Mouse (Mus musculus) heart, adult 9 months (tissue): ENCODE data around the gene Serpinb5.
"Not testable (repeated sequence)": the region's sequence is repeated elsewhere in the genome, so short reads cannot be mapped to it uniquely, and the experiment has no call there.

Experiments
- DNase-seq, 2 experiments: peaks; one replicate each; pipeline ENCODE4 v3.0.0; 2022; ENCODE audit warnings: low spot score in 2 of 2

The Serpinb5 gene

DNA sequence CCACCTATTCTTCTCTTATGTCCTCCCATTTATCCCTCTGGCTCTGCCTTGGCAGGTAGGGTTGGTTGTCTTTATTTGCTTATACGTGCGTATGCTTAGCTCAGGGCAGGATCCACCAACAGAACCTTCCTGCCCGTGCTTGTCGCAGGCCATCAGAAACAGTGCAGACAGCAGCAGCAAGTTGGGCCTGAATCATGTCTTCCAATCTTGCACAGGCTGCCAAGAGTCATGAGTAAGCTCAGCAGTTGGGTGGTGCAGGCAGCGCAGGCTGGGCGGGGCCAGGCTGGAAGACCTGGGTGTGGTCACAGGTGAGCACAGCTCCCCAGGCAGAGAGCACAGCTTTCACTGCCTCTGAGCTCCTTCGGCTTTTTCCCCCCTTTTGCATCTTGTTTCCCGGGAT is at the start of gene Serpinb5:
Gene Serpinb5, plus strand, starts transcription at position 327 of the 400 bp plus-strand sequence.
- no peak for DNase-seq

DNA sequence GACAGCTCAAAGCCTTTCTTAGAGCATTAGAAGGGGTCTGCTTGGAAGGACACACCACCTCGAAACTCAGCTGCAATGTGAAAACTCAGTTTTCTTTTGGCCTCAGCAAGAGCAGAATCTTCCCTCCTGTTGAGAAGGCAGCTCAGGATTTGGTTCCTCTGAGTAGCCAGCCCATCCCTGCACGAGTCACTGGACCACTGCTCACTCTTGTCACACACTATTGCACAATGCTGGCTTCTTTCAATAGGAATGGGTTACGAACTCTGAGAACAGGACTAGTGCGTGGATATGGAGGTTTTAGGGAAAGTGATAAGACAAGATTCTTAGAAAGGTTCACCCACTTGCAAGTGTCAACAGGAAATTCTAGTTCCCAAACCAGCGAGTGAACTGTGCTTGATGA is 46.1 kb upstream of the Serpinb5 start:
- DNase-seq, result no peak

DNA sequence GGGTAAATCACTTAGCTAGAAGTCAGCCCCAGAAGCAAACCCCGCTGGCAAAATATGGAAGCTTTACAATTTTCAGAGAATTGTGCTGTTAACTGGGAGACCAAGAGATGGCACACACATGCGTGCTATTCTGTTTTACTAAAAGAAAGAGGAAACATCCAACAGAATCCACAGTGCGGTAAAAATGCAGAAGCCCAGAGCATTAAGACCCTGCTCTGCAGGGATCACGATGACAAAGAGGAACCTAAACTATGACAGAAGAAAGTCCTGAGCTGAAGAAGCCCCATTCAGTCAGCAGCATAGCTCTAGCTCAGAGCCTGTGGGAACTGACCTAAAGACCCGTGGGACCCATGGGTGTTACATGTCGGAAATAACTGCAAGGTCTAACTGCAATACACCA is 45.7 kb upstream of the Serpinb5 start:
- DNase-seq, result peak in 1 of 2 experiments; percentile 3

GRCm38 (mm10) chr1:106816766-106817165 is 44.2 kb upstream of the Serpinb5 start:
- no peak for DNase-seq

DNA sequence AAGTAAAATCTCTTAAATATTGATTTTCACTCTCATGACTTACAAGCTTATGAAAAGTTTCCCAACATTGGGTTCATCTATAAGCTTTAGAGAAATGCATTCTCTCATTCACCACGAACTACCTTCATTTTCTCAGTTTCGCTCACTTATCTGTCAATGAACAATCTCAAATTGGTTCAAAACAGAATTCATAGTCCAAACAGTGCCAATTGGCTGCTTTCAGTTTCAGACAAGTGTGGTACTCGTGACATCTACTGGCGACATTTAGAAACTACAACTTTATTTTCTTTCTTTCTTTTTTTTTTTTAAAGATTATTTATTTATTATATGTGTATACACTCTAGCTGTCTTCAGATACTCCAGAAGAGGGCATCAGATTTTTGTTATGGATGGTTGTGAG is 42.6 kb upstream of the Serpinb5 start:
- DNase-seq, result no peak

DNA sequence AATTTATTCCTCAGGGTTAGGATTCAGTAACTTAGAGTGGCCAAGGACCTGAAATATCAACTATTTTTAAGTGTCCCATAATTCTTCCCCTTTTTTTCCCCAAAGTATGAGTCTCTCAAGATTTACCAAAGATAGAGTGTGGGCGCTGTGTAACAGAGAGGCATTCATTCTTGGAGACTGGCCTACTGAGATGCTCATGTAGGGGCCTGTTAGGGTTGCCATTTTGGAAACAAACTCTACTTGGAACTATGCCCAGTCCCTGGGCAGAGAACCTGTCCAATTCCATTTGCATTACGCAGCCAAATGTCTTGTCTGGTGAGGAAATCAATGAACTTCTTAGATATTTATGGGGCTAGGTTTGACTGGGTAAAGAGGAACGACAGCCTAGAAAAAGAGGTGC is 38.7 kb upstream of the Serpinb5 start:
- DNase-seq, result no peak

GRCm38 (mm10) chr1:106828784-106829183 is 32.2 kb upstream of the Serpinb5 start:
- no peak for DNase-seq

DNA sequence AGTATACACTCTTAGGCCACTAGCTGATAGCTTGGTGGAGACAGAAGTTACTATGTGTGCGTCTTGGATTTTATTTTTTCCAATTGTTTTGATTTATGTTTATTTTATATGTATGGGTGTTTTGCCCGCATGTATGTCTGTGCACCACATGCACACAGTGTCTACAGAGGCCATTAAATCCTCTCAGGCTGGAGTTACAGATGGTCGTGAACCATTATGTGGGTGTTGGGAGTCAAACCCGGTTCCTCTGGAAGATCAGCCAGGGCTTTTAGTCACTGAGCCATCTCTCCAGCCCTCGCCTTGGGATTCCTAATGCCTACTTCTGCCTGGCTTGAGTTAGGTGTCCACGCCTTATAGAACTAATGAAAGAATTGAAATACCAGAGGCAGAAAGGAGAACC is 4.6 kb downstream of the Serpinb5 start:
- DNase-seq, result no peak

DNA sequence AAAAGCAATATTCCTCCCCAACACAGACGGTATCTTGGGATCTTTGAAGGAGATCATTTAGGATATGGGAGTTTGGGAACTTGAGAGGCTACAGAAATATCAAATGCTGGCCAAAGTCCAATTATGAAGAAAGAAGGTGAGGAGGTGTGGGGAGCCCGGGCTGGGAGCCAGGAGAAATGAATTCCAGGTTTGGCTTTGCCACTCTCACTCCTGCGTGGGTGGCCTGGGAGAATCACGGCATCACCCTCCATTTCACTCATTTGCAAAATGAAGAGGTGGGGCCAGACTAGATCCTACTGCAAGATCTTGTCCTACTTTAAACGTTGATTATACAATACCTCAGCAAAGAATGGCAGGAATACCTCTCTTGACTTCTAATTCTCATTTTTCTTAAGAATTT is 5.1 kb downstream of the Serpinb5 start:
- DNase-seq, result no peak

DNA sequence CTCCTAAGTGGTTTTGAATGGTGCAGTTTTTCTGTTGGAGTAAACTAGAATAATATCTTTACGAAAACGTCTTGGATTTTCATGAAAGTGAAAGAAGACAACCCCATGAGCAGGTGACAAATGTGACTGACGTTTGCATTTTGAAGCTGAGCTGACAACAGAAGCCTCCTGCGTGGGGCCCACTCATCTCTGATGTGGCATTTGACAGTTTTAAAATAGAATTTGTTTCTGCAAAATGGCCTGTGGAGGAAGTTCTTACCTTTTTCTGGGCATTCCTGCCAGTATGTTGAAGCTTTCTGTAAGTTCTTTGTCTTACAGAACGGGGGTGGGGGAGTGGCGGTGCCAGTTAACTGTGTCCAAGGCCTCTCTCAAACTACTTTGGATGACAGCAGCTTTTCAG is 5.8 kb downstream of the Serpinb5 start:
- no peak for DNase-seq

GRCm38 (mm10) chr1:106869986-106870385 is 9.0 kb downstream of the Serpinb5 start:
- DNase-seq, result no peak

GRCm38 (mm10) chr1:106875193-106875886 is 14.4 kb downstream of the Serpinb5 start:
- DNase-seq, result no peak

GRCm38 (mm10) chr1:106876147-106876546 is 15.2 kb downstream of the Serpinb5 start:
- no peak for DNase-seq

DNA sequence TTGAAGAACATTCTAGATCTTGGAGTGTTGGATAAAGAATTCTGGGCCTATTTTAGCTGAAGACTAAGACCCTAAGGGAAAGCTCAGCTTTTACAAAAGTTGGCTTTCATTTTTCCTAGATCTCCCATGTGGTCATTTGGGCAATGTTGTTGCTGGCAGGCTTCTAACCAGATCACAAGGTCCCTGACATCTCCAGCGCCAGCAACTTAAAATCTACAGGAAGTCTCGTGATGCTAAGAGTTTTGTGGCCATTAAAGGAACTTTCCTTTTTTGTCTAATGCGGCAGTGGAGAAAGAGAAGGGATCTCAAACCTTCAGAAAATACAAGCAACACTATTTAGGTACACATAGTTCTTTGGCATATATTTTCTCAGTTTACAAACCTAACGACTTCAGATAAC is 21.8 kb downstream of the Serpinb5 start:
- DNase-seq, result no peak

GRCm38 (mm10) chr1:106883369-106883768 is 22.4 kb downstream of the Serpinb5 start:
- DNase-seq, result no peak

- no peak for DNase-seq
Measured at GRCm38 (mm10) chr1:106883812-106884211, 22.8 kb downstream of the Serpinb5 start.

- not testable (repeated sequence) for DNase-seq
Measured at GRCm38 (mm10) chr1:106895142-106895541, 34.2 kb downstream of the Serpinb5 start.

DNA sequence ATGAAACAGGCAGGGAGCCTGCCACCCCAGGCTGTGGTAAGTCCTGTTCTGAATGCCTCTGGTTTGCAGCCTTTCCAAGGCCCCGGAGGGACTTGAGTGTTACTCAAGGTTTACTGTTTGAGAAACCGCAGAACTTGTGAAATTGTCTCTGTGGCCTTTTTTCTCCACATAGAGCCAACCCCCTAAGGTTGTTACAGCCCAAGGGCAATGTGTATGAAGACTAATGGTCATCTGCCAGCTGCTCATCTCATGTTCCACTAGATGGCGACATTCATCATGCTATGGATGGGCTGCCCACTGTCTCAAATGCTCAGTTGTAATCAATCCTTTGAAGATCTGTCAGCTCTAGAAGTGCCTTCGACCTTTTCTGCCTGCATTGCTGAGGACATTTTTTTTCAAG is 40.4 kb downstream of the Serpinb5 start:
- DNase-seq, result no peak

GRCm38 (mm10) chr1:106931954-106932353 is 71.0 kb downstream of the Serpinb5 start:
- peak; percentile 3 to 32 for DNase-seq
